Mouse (Mus musculus): Measurements from ENCODE around the gene Lage3.
"Not testable (repeated sequence)": the region's sequence is repeated elsewhere in the genome, so short reads cannot be mapped to it uniquely, and the experiment has no call there.

The Lage3 gene

GRCm38 (mm10) chrX:74353467-74353770, at the start of gene Lage3:
Gene Lage3, minus strand, starts transcription at chrX:74353618.
- peak; percentile 89 for DNase-seq (ENCODE audit: low read depth, low spot score)

GRCm38 (mm10) chrX:74400136-74400535, 46.7 kb upstream of the Lage3 start:
- DNase-seq (ENCODE audit: low read depth, low spot score) = no peak

DNA sequence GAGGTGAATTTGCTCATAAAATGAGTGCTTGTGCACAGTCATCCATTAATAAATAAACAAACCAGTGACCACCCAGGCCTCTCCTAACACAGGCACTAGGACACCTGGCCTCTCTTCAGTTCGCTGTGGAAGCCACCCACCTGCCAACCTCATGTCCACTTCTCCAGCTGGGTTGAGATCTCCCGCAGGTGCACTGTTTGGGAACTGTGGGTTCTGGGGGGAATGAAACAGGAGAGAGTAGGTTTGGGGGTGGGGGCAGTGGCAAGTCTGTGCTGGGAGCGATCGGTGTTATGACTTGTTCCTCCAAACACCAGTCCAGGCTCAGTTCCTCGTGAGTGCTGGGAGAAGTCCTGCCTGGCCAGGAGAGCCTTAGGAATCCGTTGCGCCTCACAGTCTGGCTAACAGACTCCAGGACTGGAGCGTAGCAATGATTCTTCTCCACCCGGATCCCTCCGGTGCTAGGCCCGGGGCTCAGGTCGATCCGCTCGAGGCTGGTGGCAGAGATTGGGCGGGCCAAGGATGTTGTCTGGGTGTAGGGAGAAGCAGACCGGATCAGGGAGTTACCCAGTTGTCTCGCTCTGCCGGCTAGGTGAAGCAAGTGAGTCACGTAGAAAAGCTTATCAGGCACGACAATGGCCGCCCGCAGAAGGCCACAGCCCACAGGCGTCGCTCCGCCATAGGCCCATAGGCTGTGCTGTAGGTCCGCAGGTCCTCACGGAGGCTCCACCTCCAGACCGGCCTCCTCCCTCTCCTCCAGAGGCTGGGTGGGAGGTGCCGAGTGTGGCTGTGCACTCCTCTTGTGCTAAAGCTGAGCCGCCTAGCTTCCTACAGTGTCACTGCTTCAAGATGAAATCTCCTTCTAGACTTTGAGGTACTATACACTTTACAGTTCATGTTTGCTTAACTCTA, 39.4 kb upstream of the Lage3 start, which contains the start of the genes Fam3a and Ikbkg:
Fam3a (minus strand) TSS at position 738 of the 909 bp plus-strand sequence.
Ikbkg (plus strand) TSS at position 756 of the 909 bp plus-strand sequence.
- peak; percentile 96 for DNase-seq (ENCODE audit: low read depth, low spot score)

GRCm38 (mm10) chrX:74388153-74388552, 34.7 kb upstream of the Lage3 start:
- DNase-seq (ENCODE audit: low read depth, low spot score) = no peak

DNA sequence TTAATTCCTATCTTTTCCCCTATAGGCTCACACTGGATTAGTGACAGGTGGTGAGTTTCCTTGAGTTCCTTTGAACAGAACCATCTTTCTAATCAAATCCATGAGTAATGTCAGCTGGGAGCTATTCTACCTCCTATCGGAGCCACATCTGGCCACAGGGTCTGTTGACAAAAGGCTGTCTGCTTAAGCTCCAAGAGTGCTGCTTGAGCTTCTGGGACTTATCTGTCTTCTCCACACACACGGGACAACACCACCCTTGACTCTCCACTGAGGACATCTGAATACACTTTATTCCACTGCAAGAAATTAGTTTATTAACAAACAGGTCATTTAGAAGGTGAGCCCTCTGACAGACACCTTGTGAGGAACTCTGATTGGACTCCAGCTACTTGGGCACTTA, 31.0 kb upstream of the Lage3 start:
- DNase-seq (ENCODE audit: low read depth, low spot score) = no peak

GRCm38 (mm10) chrX:74372888-74373549, 19.6 kb upstream of the Lage3 start, which contains the start of the genes Ubl4a and Slc10a3:
Gene Ubl4a, minus strand, starts transcription at chrX:74373218.
Gene Slc10a3, minus strand, starts transcription at chrX:74373349.
- DNase-seq (ENCODE audit: low read depth, low spot score) = peak; percentile 96

DNA sequence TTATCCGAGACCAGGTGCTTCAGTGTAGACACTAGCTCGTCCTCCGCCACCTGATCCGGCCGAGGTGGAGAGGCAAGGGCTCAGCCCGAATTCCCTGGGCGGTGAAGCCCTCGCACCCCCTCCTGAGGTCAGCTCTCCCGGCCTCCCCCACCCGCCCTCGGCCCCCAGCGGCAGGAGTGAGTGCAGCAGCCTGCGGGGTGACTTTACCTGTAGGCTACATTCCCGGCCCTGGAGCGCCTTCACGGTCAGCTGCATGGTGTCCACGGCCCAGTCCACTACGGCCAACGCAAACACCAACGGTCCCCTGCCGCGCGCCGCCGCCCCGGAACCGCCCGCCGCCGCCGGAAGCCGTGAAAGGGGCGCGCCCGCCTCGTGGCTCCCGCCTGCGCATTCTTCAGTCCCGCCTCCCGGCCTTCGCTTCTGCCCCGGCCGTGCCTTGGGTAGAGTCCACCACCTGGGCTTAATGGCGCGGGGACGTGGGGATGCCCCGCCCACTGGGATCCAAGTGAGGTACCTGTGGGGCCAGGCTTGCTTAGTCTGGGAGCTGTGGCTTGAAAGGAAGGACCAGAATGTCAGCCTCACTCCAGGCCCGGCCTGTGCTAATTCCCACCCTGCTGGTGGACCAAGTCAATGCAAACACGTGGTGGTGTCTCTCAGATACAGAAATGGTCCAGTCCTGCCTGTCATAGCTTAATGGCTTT, 14.9 kb upstream of the Lage3 start:
- DNase-seq (ENCODE audit: low read depth, low spot score) = peak; percentile 71

DNA sequence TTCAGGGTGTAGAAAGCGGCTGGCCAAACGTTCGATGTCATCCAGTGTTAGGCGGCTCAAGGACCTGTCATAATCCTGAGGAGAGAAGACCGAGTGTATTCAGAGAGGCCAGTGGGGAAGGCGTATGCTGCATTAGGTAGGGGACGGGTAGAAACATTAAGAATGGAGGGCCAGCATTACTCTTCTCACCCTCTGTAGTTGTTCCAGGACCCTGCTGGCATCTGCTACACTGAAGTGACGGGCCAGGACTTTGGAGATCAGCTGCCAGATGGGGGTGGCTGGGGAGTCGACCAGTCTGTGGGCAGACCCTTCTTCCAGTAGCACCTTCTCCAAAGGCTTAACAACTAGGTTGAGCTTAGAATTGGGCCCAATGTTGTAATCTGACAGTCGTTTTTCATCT, 14.1 kb upstream of the Lage3 start:
- DNase-seq (ENCODE audit: low read depth, low spot score) = no peak

GRCm38 (mm10) chrX:74359171-74359570, 5.8 kb upstream of the Lage3 start:
- DNase-seq (ENCODE audit: low read depth, low spot score) = no peak

DNA sequence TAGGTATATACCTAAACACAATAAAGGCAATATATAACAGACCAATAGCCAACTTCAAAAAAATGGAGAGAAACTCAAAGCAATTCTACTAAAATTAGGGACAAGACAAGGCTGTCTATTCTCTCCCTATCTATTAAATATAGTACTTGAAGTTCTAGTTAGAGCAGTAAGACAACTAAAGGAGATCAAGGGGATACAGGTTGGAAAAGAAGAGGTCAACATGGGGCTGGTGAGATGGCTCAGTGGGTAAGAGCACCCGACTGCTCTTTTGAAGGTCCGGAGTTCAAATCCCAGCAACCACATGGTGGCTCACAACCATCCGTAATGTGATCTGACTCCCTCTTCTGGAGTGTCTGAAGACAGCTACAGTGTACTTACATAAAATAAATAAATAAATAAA, 3.7 kb upstream of the Lage3 start:
- DNase-seq (ENCODE audit: low read depth, low spot score) = not testable (repeated sequence)

- peak; percentile 8 for DNase-seq (ENCODE audit: low read depth, low spot score)
Observed at GRCm38 (mm10) chrX:74352645-74353466, 562 bp downstream of the Lage3 start.

DNA sequence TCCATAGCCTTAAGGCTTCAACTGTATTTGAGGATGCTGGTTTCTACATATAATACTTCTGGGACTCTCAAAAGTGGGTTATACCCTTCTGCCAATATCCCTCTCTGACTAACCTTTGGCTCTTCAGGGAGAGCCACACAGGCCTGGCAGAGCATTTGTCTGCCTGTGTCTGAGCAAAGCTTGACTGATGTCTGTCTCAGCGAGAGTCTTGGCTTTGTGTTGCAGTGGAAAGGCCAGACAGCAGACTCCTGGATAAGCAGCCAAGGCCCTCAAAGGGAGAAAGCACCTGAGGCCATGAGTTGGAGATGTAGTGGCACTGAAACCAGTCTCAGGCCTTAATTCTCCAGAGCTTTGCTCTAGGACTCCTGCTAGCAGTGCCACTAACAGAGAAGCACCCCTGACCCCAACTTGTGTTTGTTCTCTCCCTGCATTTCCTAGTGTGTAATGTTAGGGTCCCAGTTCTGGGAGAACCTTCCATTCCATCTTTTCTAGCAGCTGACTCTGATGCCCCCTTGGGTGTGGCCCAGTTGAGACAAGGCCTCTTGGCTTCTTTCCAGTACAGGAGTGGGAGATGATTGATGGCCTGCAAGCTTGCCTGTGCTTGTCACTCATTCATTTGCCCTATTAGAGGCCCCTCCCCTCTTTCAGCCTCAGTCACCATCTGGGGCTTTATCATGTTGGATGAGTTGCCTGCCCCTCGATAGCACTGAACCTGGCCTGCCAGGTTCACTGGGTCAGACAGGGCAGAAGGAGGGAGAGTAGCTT, 23.1 kb downstream of the Lage3 start:
- DNase-seq (ENCODE audit: low read depth, low spot score) = peak; percentile 70

- no peak for DNase-seq (ENCODE audit: low read depth, low spot score)
Observed at GRCm38 (mm10) chrX:74329215-74329671, 24.2 kb downstream of the Lage3 start.

GRCm38 (mm10) chrX:74328725-74329161, 24.7 kb downstream of the Lage3 start, which contains the start of gene Plxna3:
Gene Plxna3, plus strand, starts transcription at chrX:74329066.
- peak; percentile 75 for DNase-seq (ENCODE audit: low read depth, low spot score)

- peak; percentile 97 for DNase-seq (ENCODE audit: low read depth, low spot score)
Observed at GRCm38 (mm10) chrX:74312540-74313464, 40.6 kb downstream of the Lage3 start, which contains the start of gene Fam50a. Gene Fam50a, plus strand, starts transcription at chrX:74313033.

GRCm38 (mm10) chrX:74304867-74305700, 48.3 kb downstream of the Lage3 start, which contains the start of gene Gdi1:
Gene Gdi1, plus strand, starts transcription at chrX:74304998.
- DNase-seq (ENCODE audit: low read depth, low spot score) = peak; percentile 85
